Mouse (Mus musculus) c-Kit-positive CD71-positive TER-119-negative erythroid progenitor cells, embryonic 14.5 days (primary cell): ENCODE measurements around the gene Apip.

Source experiments
- DNase-seq: peaks from one replicate; pipeline ENCODE4 v3.0.0-alpha.2; 2013; ENCODE audit warnings: low read depth

The Apip gene

GRCm38 (mm10) chr2:103102595-103102994 is 29.1 kb downstream of the Apip start:
- no peak for DNase-seq

GRCm38 (mm10) chr2:103106172-103106571 is 32.7 kb downstream of the Apip start:
- no peak for DNase-seq

GRCm38 (mm10) chr2:103111669-103112068 is 38.2 kb downstream of the Apip start:
- DNase-seq, result no peak

- DNase-seq, result no peak
These were observed 43.7 kb downstream of the Apip start for GRCm38 (mm10) chr2:103117212-103117611.

- DNase-seq, result no peak
These were observed 45.1 kb downstream of the Apip start for GRCm38 (mm10) chr2:103118324-103119196.

DNA sequence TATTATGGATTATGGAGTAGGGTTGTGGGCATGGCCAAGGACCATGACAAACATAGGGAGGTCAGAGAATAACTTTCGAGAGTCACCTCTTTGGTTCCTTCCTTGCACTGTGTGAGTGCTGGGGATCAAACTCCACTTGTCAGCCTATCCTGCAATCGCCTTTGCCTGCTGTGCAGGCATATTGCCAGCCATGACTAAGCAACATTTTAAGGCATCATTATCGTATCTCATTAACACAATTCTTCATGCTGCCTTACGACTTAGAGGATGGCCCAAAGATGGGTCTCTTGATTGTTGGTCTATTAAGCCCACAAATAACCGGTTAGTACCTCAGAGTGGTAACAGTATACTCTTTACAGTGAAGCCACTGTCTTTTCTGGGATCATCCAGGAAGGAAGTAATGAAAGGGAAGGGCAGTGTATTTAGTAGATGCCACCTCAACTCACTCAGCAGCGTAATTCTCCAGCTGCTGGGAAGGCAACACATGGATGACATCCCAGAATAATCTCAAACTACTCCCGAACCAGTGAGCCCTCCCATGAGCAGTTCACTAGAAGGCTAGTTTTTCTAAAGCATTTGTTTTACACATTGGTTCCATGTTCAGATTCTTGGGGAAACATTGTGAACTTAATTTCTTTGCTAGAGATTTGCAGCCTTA is 45.9 kb downstream of the Apip start:
- peak; percentile 10 for DNase-seq

DNA sequence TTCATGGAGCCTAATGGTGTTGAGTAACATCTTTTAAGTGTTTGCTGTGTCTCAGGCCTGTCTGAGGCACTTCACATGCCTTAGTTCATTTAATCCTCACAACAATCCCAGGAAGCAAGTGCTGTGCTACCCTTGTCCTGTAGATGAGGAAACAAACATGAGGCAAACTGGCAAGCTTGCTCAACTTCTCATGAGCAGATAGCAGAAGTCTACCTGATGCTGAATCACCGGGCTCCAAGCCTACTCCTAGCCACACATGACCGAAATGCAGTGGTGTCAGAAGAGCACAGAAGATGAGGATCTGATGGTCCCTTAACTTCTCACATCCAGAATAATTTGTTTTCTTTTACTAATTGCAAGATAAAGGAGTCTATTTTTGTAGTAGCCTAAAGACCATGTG is 56.2 kb downstream of the Apip start:
- DNase-seq, result no peak

DNA sequence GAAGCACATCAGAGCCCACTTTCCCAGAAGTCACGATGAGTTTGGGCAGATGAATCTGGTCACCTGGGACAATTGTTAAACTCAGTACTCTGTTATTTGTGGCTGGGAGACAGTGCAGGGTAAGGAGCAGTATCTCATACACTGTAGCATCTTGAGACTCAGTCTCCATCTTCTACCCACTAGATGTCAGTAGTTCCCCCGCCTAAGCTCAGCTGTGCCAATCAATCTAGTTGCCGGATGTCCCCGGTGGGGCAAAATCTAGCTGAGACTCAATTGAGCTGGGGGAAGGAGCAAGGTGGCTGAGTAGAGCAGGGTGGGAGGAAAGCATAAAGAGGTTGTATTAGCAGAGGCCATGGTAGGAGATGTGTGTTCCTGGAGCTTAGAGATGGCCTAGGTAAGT is 57.7 kb downstream of the Apip start:
- no peak for DNase-seq

DNA sequence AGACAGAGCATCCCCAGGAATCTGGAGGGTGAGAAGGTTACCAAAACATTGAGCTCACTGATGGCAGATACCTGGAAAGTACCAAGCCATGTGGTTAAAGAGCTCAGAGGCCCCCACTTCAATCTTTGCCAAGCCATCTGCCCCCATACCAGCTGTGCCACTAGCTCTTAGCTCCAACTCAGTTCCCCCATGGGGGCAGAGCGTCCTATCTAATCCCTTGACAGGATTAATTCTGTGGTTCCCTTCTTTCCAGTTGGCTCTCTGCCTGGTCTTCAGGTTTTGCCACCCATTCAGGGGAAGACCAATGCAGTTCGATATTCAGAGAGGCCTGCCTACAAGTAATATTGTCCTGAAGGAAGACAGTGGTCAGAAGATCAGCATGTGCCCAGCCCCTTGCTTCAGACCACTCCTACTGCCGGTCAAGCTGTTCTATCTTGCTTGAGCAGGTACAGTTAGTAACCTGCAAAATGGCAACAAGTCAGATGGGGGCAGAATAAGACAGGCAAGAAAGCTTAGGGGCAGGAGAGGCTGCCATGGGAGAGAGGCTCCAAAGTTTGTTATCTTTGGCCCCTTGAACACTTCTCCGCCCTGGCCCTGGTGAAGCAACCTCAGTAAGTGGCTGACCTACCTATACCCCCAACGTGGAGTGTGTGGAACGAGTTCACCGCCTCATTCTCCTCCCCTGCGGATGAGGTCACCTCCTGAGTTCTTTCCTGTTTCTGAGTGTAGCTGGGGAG is 65.2 kb downstream of the Apip start:
- no peak for DNase-seq
